Mouse (Mus musculus): ENCODE data around the gene Ankrd22. TPM values are rescaled to one million over a fixed set of nuclear protein-coding genes. Genes with fewer than 3 reads are reported as not detected.

The Ankrd22 gene
- polyA plus RNA-seq, 1 experiment from 2014 or later, result not detected

DNA sequence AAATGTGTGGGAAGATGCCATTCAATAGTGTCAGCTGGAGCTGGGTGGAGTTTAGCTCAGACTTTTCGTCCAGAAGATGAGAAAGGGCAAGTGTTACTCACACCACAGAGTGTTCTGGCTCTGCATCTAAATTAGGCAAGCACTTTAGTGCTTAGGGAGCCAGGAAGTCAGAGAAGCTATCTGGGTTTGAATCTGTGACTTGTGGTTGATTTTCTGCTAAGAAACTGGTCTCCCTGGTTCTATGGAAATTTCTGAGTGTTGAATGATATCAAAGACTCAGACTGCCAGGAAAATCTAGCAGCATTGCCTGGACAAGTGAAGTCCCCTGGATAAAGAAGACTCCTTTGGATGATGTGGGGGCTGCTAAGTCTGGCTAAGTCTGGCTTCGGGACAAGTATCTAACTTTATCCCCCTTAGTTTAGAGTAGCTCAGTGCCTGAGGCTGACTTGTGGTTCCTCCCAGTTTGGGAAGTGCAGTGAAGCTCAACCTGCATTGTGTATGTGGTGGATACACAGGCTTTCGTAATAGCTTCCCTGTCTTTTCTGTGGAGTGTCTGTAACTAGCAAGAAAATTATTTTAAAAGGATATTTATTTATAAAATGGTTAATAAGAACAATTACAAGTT is 45.6 kb downstream of the Ankrd22 start:
- no peaks in the 10 kb centered on the region for H3K27me3 ChIP-seq (ENCODE audit: control insufficient read depth, insufficient read depth, low read length)
- no peaks in the 10 kb centered on the region for H3K36me3 ChIP-seq (ENCODE audit: control insufficient read depth, insufficient read depth, low read length)
- H3K4me2 ChIP-seq (ENCODE audit: low read depth, low read length), result no peak overlapping the region
- WGBS, result 79% methylated on average over 3 of the region's 3 CpGs
- H3K9ac ChIP-seq (replicated peaks; ENCODE audit: low read depth, low read length), result no peak overlapping the region
- no peak for ATAC-seq (ENCODE audit: low read depth)
- H3K4me1 ChIP-seq (ENCODE audit: control insufficient read depth, insufficient read depth, low read length), result no peaks in the 10 kb centered on the region
- no peaks in the 10 kb centered on the region for H3K9me3 ChIP-seq (ENCODE audit: control insufficient read depth, low read length)
- no peak overlapping the region for H3K27ac ChIP-seq (ENCODE audit: low read depth, low read length)
- no peak overlapping the region for H3K4me3 ChIP-seq (ENCODE audit: low read depth, low read length)

DNA sequence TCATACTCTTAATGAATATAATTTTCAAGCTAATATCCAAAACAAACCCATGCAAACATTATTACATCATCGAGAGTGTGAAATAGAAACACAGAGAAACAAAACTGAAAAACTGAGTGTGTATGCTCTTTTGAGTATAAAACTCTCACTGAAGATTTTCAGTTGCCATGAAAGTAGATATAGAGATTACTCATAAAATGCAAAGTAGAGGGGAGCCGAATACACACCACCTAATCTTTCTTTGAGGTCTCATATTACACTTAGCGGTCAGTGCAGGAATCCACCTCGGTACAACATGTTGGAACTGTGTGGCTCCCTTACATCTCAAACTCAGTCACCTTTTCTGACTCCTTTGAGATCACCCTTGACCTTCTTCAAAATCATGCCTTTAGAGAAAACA is 46.2 kb downstream of the Ankrd22 start:
- no peak for ATAC-seq (ENCODE audit: low read depth)
- H3K27me3 ChIP-seq (ENCODE audit: control insufficient read depth, insufficient read depth, low read length), result no peaks in the 10 kb centered on the region
- H3K4me1 ChIP-seq (ENCODE audit: control insufficient read depth, insufficient read depth, low read length), result no peaks in the 10 kb centered on the region
- H3K36me3 ChIP-seq (ENCODE audit: control insufficient read depth, insufficient read depth, low read length), result no peaks in the 10 kb centered on the region
- H3K9me3 ChIP-seq (ENCODE audit: control insufficient read depth, low read length), result no peaks in the 10 kb centered on the region
- 90% methylated on average over 4 of the region's 4 CpGs for WGBS
- no peak overlapping the region for H3K4me2 ChIP-seq (ENCODE audit: low read depth, low read length)
- no peak overlapping the region for H3K9ac ChIP-seq (replicated peaks; ENCODE audit: low read depth, low read length)
- no peak overlapping the region for H3K27ac ChIP-seq (ENCODE audit: low read depth, low read length)
- no peak overlapping the region for H3K4me3 ChIP-seq (ENCODE audit: low read depth, low read length)

DNA sequence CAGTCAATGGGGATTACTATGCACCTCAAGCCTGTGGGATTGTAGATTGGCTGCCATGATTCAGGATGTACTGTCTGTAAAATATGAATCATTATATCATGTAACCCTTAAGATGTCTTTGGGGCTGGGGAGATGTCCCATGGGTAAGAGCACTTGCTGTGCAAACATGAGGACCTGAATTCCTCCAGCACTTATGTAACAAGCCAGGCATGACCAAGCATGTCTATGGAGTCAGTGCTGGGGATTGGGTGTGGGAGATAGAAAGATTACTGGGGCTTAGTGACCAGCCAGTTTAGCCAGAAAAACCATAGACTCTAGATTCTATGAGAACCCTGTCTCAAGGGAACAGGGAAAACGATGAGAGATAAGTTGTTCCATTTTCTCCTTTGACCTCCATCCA is 46.8 kb downstream of the Ankrd22 start:
- Histone ChIP-seq H3K4me1 (ENCODE audit: control insufficient read depth, insufficient read depth, low read length) (no peaks in the 10 kb centered on the region), H3K27me3 (ENCODE audit: control insufficient read depth, insufficient read depth, low read length) (no peaks in the 10 kb centered on the region), H3K9me3 (ENCODE audit: control insufficient read depth, low read length) (no peaks in the 10 kb centered on the region), H3K27ac (ENCODE audit: low read depth, low read length) (no peak overlapping the region), H3K4me3 (ENCODE audit: low read depth, low read length) (no peak overlapping the region), H3K4me2 (ENCODE audit: low read depth, low read length) (no peak overlapping the region), H3K36me3 (ENCODE audit: control insufficient read depth, insufficient read depth, low read length) (no peaks in the 10 kb centered on the region), H3K9ac (replicated peaks; ENCODE audit: low read depth, low read length) (no peak overlapping the region)
- ATAC-seq (ENCODE audit: low read depth), result no peak
- 82% methylated on average over 1 of the region's 1 CpGs for whole genome bisulfite sequencing

DNA sequence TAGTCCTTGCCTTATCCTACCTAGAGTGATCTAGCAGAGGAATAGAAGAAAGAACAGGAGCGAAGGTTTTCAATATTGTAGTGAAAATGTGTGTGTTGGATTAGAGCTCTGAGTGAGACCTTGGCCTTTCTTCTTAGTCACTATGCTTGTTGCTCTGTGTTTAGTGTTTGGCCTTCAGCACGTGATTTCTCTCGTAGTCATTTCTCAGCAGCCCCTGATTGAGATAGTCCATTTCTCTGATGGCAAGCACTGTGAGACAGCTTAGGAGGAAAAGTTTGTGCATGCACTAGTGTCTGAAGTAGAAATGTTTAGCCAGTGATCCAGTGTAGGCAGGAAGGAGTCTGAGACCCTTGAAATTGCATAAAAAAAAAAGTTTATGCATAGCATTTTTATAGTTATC is 61.0 kb downstream of the Ankrd22 start:
- Histone ChIP-seq H3K9ac (replicated peaks; ENCODE audit: low read depth, low read length) (no peak overlapping the region), H3K9me3 (ENCODE audit: control insufficient read depth, low read length) (no peaks in the 10 kb centered on the region), H3K4me3 (ENCODE audit: low read depth, low read length) (no peak overlapping the region), H3K4me2 (ENCODE audit: low read depth, low read length) (no peak overlapping the region), H3K27me3 (ENCODE audit: control insufficient read depth, insufficient read depth, low read length) (no peaks in the 10 kb centered on the region), H3K4me1 (ENCODE audit: control insufficient read depth, insufficient read depth, low read length) (no peaks in the 10 kb centered on the region), H3K36me3 (ENCODE audit: control insufficient read depth, insufficient read depth, low read length) (no peaks in the 10 kb centered on the region), H3K27ac (ENCODE audit: low read depth, low read length) (no peak overlapping the region)
- WGBS, result 84% methylated on average over 3 of the region's 3 CpGs
- no peak for ATAC-seq (ENCODE audit: low read depth)

DNA sequence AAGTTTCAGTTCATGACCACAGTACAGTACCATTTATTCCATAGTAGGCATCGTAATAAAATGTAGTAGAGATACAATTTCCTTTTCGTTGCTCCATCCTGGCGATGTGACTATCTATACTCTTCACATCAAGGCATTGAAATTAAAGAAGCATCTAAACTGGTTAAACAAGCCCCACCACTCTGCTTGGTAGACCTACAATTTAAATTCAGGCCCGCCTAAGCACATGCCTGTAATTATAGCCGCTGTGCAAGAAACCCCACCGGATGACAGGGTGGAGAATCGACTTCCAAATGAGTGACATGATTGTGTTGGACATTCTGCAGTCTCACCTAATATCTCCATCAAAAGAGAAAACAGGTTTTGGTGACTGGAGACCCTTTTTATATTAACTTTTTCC is 64.0 kb downstream of the Ankrd22 start:
- H3K4me1 ChIP-seq (ENCODE audit: control insufficient read depth, insufficient read depth, low read length), result no peaks in the 10 kb centered on the region
- no peak overlapping the region for H3K9ac ChIP-seq (replicated peaks; ENCODE audit: low read depth, low read length)
- no peaks in the 10 kb centered on the region for H3K36me3 ChIP-seq (ENCODE audit: control insufficient read depth, insufficient read depth, low read length)
- no peak overlapping the region for H3K4me3 ChIP-seq (ENCODE audit: low read depth, low read length)
- no peak overlapping the region for H3K27ac ChIP-seq (ENCODE audit: low read depth, low read length)
- 94% methylated on average over 7 of the region's 7 CpGs for WGBS
- no peak overlapping the region for H3K4me2 ChIP-seq (ENCODE audit: low read depth, low read length)
- no peak for ATAC-seq (ENCODE audit: low read depth)
- H3K27me3 ChIP-seq (ENCODE audit: control insufficient read depth, insufficient read depth, low read length), result no peaks in the 10 kb centered on the region
- no peaks in the 10 kb centered on the region for H3K9me3 ChIP-seq (ENCODE audit: control insufficient read depth, low read length)

DNA sequence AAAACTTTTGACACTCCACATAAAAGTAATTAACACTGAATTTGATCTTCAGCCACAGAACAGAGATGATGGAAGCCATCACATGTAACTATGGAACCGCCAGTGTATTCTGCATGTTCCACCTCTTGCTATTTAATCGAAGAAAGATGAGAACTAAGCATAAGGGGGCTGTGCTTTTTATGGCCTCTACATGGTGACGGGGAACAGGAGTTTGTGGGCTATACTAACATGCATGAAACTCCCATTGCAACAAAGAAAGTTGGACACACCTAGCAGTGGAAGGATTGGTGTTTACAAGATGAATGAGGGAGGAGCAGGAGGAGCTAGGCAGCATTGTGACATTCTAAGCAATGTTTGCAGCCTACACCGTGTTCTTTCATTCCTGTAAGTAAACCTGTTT is 65.2 kb downstream of the Ankrd22 start, which contains the start of gene Lipm:
Lipm (plus strand) TSS at position 301 of the 400 bp plus-strand sequence.
- H3K9ac ChIP-seq (replicated peaks; ENCODE audit: low read depth, low read length), result no peak within 1 kb of the TSS
- H3K4me3 ChIP-seq (ENCODE audit: low read depth, low read length), result no peak within 1 kb of the TSS
- no peak within 1 kb of the TSS for H3K27ac ChIP-seq (ENCODE audit: low read depth, low read length)
- H3K36me3 ChIP-seq (ENCODE audit: control insufficient read depth, insufficient read depth, low read length), result no peaks in the 10 kb centered on the region
- WGBS, result 85% methylated on average over 4 of the region's 4 CpGs
- ATAC-seq (ENCODE audit: low read depth), result no peak
- H3K27me3 ChIP-seq (ENCODE audit: control insufficient read depth, insufficient read depth, low read length), result no peaks in the 10 kb centered on the region
- no peaks in the 10 kb centered on the region for H3K9me3 ChIP-seq (ENCODE audit: control insufficient read depth, low read length)
- H3K4me2 ChIP-seq (ENCODE audit: low read depth, low read length), result no peak within 1 kb of the TSS
- no peaks in the 10 kb centered on the region for H3K4me1 ChIP-seq (ENCODE audit: control insufficient read depth, insufficient read depth, low read length)

DNA sequence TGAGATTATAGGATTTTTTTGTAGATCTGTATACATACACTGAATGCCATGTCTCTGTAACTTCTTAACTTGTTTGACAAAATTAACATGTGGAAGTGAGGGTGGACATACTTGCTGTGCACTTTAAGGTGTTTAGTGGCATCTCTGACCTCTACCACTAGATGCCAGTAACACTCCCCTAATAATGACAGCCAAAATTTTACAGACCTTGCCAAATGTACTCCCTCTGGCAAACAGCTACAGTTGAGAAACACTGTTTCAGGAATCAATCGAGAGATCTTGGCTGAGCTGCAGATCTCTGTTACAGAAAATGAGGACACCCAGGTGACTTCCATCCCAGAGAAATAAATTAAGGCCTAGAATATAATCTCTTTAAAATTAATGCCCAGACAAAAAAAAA is 69.6 kb downstream of the Ankrd22 start:
- no peak overlapping the region for H3K27ac ChIP-seq (ENCODE audit: low read depth, low read length)
- no peaks in the 10 kb centered on the region for H3K27me3 ChIP-seq (ENCODE audit: control insufficient read depth, insufficient read depth, low read length)
- H3K4me2 ChIP-seq (ENCODE audit: low read depth, low read length), result no peak overlapping the region
- no peaks in the 10 kb centered on the region for H3K4me1 ChIP-seq (ENCODE audit: control insufficient read depth, insufficient read depth, low read length)
- no peaks in the 10 kb centered on the region for H3K36me3 ChIP-seq (ENCODE audit: control insufficient read depth, insufficient read depth, low read length)
- 84% methylated on average over 1 of the region's 1 CpGs for WGBS
- no peak for ATAC-seq (ENCODE audit: low read depth)
- H3K9ac ChIP-seq (replicated peaks; ENCODE audit: low read depth, low read length), result no peak overlapping the region
- H3K4me3 ChIP-seq (ENCODE audit: low read depth, low read length), result no peak overlapping the region
- no peaks in the 10 kb centered on the region for H3K9me3 ChIP-seq (ENCODE audit: control insufficient read depth, low read length)

DNA sequence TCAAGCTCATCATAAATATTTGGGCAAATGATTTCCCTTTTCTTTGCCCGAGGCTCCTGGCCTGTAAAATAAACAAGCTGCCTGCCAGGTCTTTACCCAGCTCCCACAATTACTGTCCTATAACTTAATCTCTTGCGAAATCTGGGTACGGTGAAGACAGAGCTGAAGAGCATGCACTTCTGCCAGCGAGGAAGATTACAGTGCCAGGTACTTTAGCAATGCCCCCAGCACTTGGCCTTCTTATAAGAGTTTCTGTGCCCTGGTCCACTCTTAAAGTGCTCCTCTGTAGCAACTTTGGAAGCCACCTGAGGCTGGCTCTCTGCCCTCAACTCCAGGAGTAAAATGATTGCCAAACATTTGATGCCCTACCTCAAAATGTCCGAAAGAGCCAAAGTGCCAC is 70.5 kb downstream of the Ankrd22 start:
- Histone ChIP-seq H3K27me3 (ENCODE audit: control insufficient read depth, insufficient read depth, low read length) (no peaks in the 10 kb centered on the region), H3K9me3 (ENCODE audit: control insufficient read depth, low read length) (no peaks in the 10 kb centered on the region), H3K9ac (replicated peaks; ENCODE audit: low read depth, low read length) (no peak overlapping the region), H3K27ac (ENCODE audit: low read depth, low read length) (no peak overlapping the region), H3K4me3 (ENCODE audit: low read depth, low read length) (no peak overlapping the region), H3K4me1 (ENCODE audit: control insufficient read depth, insufficient read depth, low read length) (no peaks in the 10 kb centered on the region), H3K36me3 (ENCODE audit: control insufficient read depth, insufficient read depth, low read length) (no peaks in the 10 kb centered on the region), H3K4me2 (ENCODE audit: low read depth, low read length) (no peak overlapping the region)
- 87% methylated on average over 5 of the region's 5 CpGs for WGBS
- ATAC-seq (ENCODE audit: low read depth), result no peak

DNA sequence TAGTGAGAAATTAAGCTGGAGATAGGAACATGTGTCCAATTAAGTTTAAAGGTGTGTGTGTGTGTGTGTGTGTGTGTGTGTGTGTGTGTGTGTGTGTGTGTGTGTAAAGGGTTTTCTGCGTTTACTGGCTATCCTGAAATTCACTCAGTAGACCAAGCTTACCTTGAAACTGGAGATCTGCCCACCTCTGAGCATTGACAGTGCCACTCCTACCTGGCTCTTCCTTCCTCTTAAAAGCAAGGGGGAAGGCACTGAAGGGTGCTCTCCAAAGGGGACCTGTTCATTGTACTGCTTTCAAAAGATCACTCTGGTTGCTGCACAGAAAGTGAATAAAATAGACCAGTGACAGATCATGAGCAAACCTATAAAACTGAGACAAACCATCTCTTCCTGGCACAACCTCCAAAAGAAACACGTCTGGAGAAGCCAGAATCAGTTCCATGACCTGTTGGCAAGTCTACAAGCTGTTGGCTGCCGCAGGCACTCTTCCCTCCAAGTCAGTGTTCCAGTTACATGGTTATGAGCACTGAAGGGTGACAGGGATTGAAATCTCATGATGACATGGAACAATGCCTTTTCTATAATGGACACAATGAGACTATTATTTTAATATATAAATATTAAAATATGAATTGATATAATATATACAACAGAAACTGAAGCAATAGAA is 76.7 kb downstream of the Ankrd22 start:
- no peaks in the 10 kb centered on the region for H3K9me3 ChIP-seq (ENCODE audit: control insufficient read depth, low read length)
- H3K27me3 ChIP-seq (ENCODE audit: control insufficient read depth, insufficient read depth, low read length), result no peaks in the 10 kb centered on the region
- no peak overlapping the region for H3K9ac ChIP-seq (replicated peaks; ENCODE audit: low read depth, low read length)
- no peak overlapping the region for H3K4me2 ChIP-seq (ENCODE audit: low read depth, low read length)
- 83% methylated on average over 3 of the region's 3 CpGs for WGBS
- H3K4me1 ChIP-seq (ENCODE audit: control insufficient read depth, insufficient read depth, low read length), result no peaks in the 10 kb centered on the region
- H3K27ac ChIP-seq (ENCODE audit: low read depth, low read length), result no peak overlapping the region
- H3K36me3 ChIP-seq (ENCODE audit: control insufficient read depth, insufficient read depth, low read length), result no peaks in the 10 kb centered on the region
- H3K4me3 ChIP-seq (ENCODE audit: low read depth, low read length), result no peak overlapping the region
- no peak for ATAC-seq (ENCODE audit: low read depth)
